Mouse (Mus musculus): Measurements from ENCODE around the gene Gm8909. TPM values are rescaled to one million over a fixed set of nuclear protein-coding genes. Genes with fewer than 3 reads are reported as not detected.

Gene Gm8909
- total RNA-seq, 2 experiments from 2014 or later, result 0.33 TPM; not detected in 1

Other genes starting within 250 kb of the Gm8909 start
- gene Abcf1, start 198.8 kb downstream of the Gm8909 start, total RNA-seq (2021), result 10 to 100 TPM; 72.7 to 78.3 TPM
- 10 to 100 TPM; 41.5 to 42.9 TPM for gene Gnl1, start 188.7 kb downstream of the Gm8909 start, total RNA-seq (2021)
- 10 to 100 TPM; 16.7 to 28.8 TPM for gene Prr3, start 188.3 kb downstream of the Gm8909 start, total RNA-seq (2021)
- 1 to 10 TPM; 2.9 to 3.9 TPM for gene H2-T24, start 148.0 kb downstream of the Gm8909 start, total RNA-seq (2021)
- 10 to 100 TPM; 55.7 to 82.7 TPM for gene H2-T23, start 135.7 kb downstream of the Gm8909 start, total RNA-seq (2021)
- 10 to 100 TPM; 23.5 to 25.4 TPM for gene H2-T22, start 125.8 kb downstream of the Gm8909 start, total RNA-seq (2021)
- gene Gm6034, start 125.6 kb downstream of the Gm8909 start, total RNA-seq (2021), result not detected
- 1 to 10 TPM; 2.4 to 2.5 TPM for gene Gm11127, start 110.2 kb downstream of the Gm8909 start, total RNA-seq (2021)
- gene Gm19684, start 46.9 kb downstream of the Gm8909 start, total RNA-seq (2021), result not detected
- gene Gm7030, start 39.1 kb downstream of the Gm8909 start, total RNA-seq (2021), result not detected
- not detected for gene H2-T3, start 21.8 kb upstream of the Gm8909 start, total RNA-seq (2021)
- gene Rpp21, start 89.5 kb upstream of the Gm8909 start, total RNA-seq (2021), result 10 to 100 TPM; 38.3 to 48.1 TPM
- 10 to 100 TPM; 13.8 to 17.8 TPM for gene Trim39, start 103.7 kb upstream of the Gm8909 start, total RNA-seq (2021)
- not detected for gene H2-M10.2, start 118.0 kb upstream of the Gm8909 start, total RNA-seq (2021)
- not detected for gene H2-M10.1, start 157.6 kb upstream of the Gm8909 start, total RNA-seq (2021)
- gene H2-M10.3, start 199.9 kb upstream of the Gm8909 start, total RNA-seq (2021), result not detected